Mouse (Mus musculus) cerebellum, adult 2 months (tissue): Measurements from ENCODE around the gene Angpt4.

Experiments
- CTCF ChIP-seq: fragments of 200-500 bp; IDR thresholded peaks from 2 replicates; pipeline ENCODE4 v1.5.1; 2011; ENCODE audit warnings: low read depth, mild to moderate bottlenecking, control low read depth, low read length, moderate library complexity, borderline replicate concordance; ENCODE audit not compliant: insufficient read depth
- POLR2A ChIP-seq: fragments of 200-500 bp; IDR thresholded peaks from 2 replicates; pipeline ENCODE4 v1.6.1; 2011; ENCODE audit warnings: low read length, control low read depth, borderline replicate concordance; ENCODE audit not compliant: insufficient read depth

DNA sequence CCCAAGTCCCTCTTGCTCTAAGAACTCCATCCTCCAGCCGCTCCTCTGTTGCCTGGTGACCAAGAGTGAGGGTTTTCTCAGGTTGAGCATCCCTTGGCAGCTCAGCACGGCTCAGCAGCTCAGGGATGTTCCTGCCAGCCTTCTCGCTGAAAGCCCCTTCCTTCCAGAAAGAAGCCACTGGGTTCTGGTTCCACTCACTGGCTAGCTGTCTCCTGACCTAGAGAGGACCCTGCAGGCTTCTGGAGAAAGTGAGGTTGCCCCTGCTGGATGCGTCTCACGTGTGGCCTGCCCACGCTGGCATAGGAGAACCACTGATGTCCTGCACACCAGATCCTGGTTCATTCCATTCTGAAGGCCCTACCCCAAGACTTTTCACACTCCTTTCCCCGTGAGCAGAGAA is 58.0 kb downstream of the Angpt4 start:
- TF ChIP-seq POLR2A (no peak), CTCF (no peak)
